Mouse (Mus musculus): ENCODE data around the gene Nfkbid. TPM values are rescaled to one million over a fixed set of nuclear protein-coding genes. Genes with fewer than 3 reads are reported as not detected.

Gene Nfkbid
- polyA plus RNA-seq, 1 experiment, result 34.2 TPM

- WGBS, result 17% methylated on average over 28 of the region's 32 CpGs
- Histone ChIP-seq H3K4me3 (replicated peaks; ENCODE audit: control insufficient read depth, low read depth, low read length) (no peak overlapping the region), H3K27ac (ENCODE audit: control insufficient read depth, insufficient read depth, low read depth, low read length, poor library complexity) (no peak overlapping the region), H3K4me1 (ENCODE audit: control insufficient read depth, insufficient read depth, low read length) (no peaks in the 10 kb centered on the region; the same call in 1 of the 2 replicates)
- TF ChIP-seq POLR2A (IDR thresholded peaks at IDR 0.05; ENCODE audit: borderline replicate concordance, control insufficient read depth, low read depth, low read length), result no peak
- TF ChIP-seq CTCF (IDR thresholded peaks at IDR 0.05; ENCODE audit: control insufficient read depth, insufficient read depth, low read length), result no peak
These were observed 56.2 kb downstream of the Nfkbid start for GRCm38 (mm10) chr7:30477415-30478381.

Other genes with a start within 250 kb of the Nfkbid start
- 6.8 TPM in 1 of 2 replicates, not detected in the other for gene Cox7a1, start 237.6 kb upstream of the Nfkbid start, polyA plus RNA-seq (2011; ENCODE audit: insufficient read depth, insufficient read length, low replicate concordance, missing spikeins)
- gene Capns1, start 222.9 kb upstream of the Nfkbid start, polyA plus RNA-seq (2011; ENCODE audit: insufficient read depth, insufficient read length, low replicate concordance, missing spikeins), result 120 and 171 TPM in 2 replicates
- 41.5 and 50.8 TPM in 2 replicates for gene Polr2i, start 189.8 kb upstream of the Nfkbid start, polyA plus RNA-seq (2011; ENCODE audit: insufficient read depth, insufficient read length, low replicate concordance, missing spikeins)
- 24.0 and 67.8 TPM in 2 replicates for gene Tbcb, start 189.5 kb upstream of the Nfkbid start, polyA plus RNA-seq (2011; ENCODE audit: insufficient read depth, insufficient read length, low replicate concordance, missing spikeins)
- gene Ovol3, start 186.0 kb upstream of the Nfkbid start, polyA plus RNA-seq (2011; ENCODE audit: insufficient read depth, insufficient read length, low replicate concordance, missing spikeins), result not detected in 2 replicates
- gene Thap8, start 141.6 kb upstream of the Nfkbid start, polyA plus RNA-seq (2011; ENCODE audit: insufficient read depth, insufficient read length, low replicate concordance, missing spikeins), result not detected in 2 replicates
- gene Wdr62, start 141.3 kb upstream of the Nfkbid start, polyA plus RNA-seq (2011; ENCODE audit: insufficient read depth, insufficient read length, low replicate concordance, missing spikeins), result 33.7 and 45.3 TPM in 2 replicates
- 3.2 and 3.5 TPM in 2 replicates for gene Clip3, start 130.0 kb upstream of the Nfkbid start, polyA plus RNA-seq (2011; ENCODE audit: insufficient read depth, insufficient read length, low replicate concordance, missing spikeins)
- gene Alkbh6, start 113.0 kb upstream of the Nfkbid start, polyA plus RNA-seq (2011; ENCODE audit: insufficient read depth, insufficient read length, low replicate concordance, missing spikeins), result 11.7 and 23.3 TPM in 2 replicates
- gene Syne4, start 106.9 kb upstream of the Nfkbid start, polyA plus RNA-seq (2011; ENCODE audit: insufficient read depth, insufficient read length, low replicate concordance, missing spikeins), result 1.3 and 8.9 TPM in 2 replicates
- gene E130208F15Rik, start 100.0 kb upstream of the Nfkbid start, polyA plus RNA-seq (2011; ENCODE audit: insufficient read depth, insufficient read length, low replicate concordance, missing spikeins), result 0.56 TPM in 1 of 2 replicates, not detected in the other
- gene Sdhaf1, start 97.8 kb upstream of the Nfkbid start, polyA plus RNA-seq (2011; ENCODE audit: insufficient read depth, insufficient read length, low replicate concordance, missing spikeins), result 6.3 and 10.1 TPM in 2 replicates
- 0.45 and 0.70 TPM in 2 replicates for gene Lrfn3, start 59.0 kb upstream of the Nfkbid start, polyA plus RNA-seq (2011; ENCODE audit: insufficient read depth, insufficient read length, low replicate concordance, missing spikeins)
- 164 and 433 TPM in 2 replicates for gene Tyrobp, start 8.0 kb upstream of the Nfkbid start, polyA plus RNA-seq (2011; ENCODE audit: insufficient read depth, insufficient read length, low replicate concordance, missing spikeins)
- 47.8 and 107 TPM in 2 replicates for gene Hcst, start 1.9 kb upstream of the Nfkbid start, polyA plus RNA-seq (2011; ENCODE audit: insufficient read depth, insufficient read length, low replicate concordance, missing spikeins)
- 6.2 TPM in 1 of 2 replicates, not detected in the other for gene Aplp1, start 23.8 kb downstream of the Nfkbid start, polyA plus RNA-seq (2011; ENCODE audit: insufficient read depth, insufficient read length, low replicate concordance, missing spikeins)
- 0.25 and 4.8 TPM in 2 replicates for gene Kirrel2, start 36.0 kb downstream of the Nfkbid start, polyA plus RNA-seq (2011; ENCODE audit: insufficient read depth, insufficient read length, low replicate concordance, missing spikeins)
- gene Nphs1, start 36.6 kb downstream of the Nfkbid start, polyA plus RNA-seq (2011; ENCODE audit: insufficient read depth, insufficient read length, low replicate concordance, missing spikeins), result 1.5 TPM in 1 of 2 replicates, not detected in the other
- 1.9 and 3.1 TPM in 2 replicates for gene Prodh2, start 71.9 kb downstream of the Nfkbid start, polyA plus RNA-seq (2011; ENCODE audit: insufficient read depth, insufficient read length, low replicate concordance, missing spikeins)
- gene Arhgap33, start 113.3 kb downstream of the Nfkbid start, polyA plus RNA-seq (2011; ENCODE audit: insufficient read depth, insufficient read length, low replicate concordance, missing spikeins), result 45.1 and 61.6 TPM in 2 replicates
- gene Hspb6, start 130.4 kb downstream of the Nfkbid start, polyA plus RNA-seq (2011; ENCODE audit: insufficient read depth, insufficient read length, low replicate concordance, missing spikeins), result 13.1 and 19.0 TPM in 2 replicates
- gene Proser3, start 130.6 kb downstream of the Nfkbid start, polyA plus RNA-seq (2011; ENCODE audit: insufficient read depth, insufficient read length, low replicate concordance, missing spikeins), result 4.2 and 12.8 TPM in 2 replicates
- gene Lin37, start 138.1 kb downstream of the Nfkbid start, polyA plus RNA-seq (2011; ENCODE audit: insufficient read depth, insufficient read length, low replicate concordance, missing spikeins), result 22.2 and 47.7 TPM in 2 replicates
- gene U2af1l4, start 141.6 kb downstream of the Nfkbid start, polyA plus RNA-seq (2011; ENCODE audit: insufficient read depth, insufficient read length, low replicate concordance, missing spikeins), result 28.8 and 71.1 TPM in 2 replicates
- gene Gm49396, start 141.6 kb downstream of the Nfkbid start, polyA plus RNA-seq (2011; ENCODE audit: insufficient read depth, insufficient read length, low replicate concordance, missing spikeins), result 7.6 and 11.0 TPM in 2 replicates
- gene Psenen, start 141.9 kb downstream of the Nfkbid start, polyA plus RNA-seq (2011; ENCODE audit: insufficient read depth, insufficient read length, low replicate concordance, missing spikeins), result 50.7 and 98.9 TPM in 2 replicates
- gene Igflr1, start 143.7 kb downstream of the Nfkbid start, polyA plus RNA-seq (2011; ENCODE audit: insufficient read depth, insufficient read length, low replicate concordance, missing spikeins), result 11.3 and 15.7 TPM in 2 replicates
- 35.5 and 102 TPM in 2 replicates for gene Kmt2b, start 167.0 kb downstream of the Nfkbid start, polyA plus RNA-seq (2011; ENCODE audit: insufficient read depth, insufficient read length, low replicate concordance, missing spikeins)
- gene Zbtb32, start 177.2 kb downstream of the Nfkbid start, polyA plus RNA-seq (2011; ENCODE audit: insufficient read depth, insufficient read length, low replicate concordance, missing spikeins), result 3.1 TPM in 1 of 2 replicates, not detected in the other
- gene Upk1a, start 191.1 kb downstream of the Nfkbid start, polyA plus RNA-seq (2011; ENCODE audit: insufficient read depth, insufficient read length, low replicate concordance, missing spikeins), result 1.4 TPM in 1 of 2 replicates, not detected in the other
- 443 and 613 TPM in 2 replicates for gene Cox6b1, start 204.4 kb downstream of the Nfkbid start, polyA plus RNA-seq (2011; ENCODE audit: insufficient read depth, insufficient read length, low replicate concordance, missing spikeins)
- not detected in 2 replicates for gene Etv2, start 214.1 kb downstream of the Nfkbid start, polyA plus RNA-seq (2011; ENCODE audit: insufficient read depth, insufficient read length, low replicate concordance, missing spikeins)
- 24.9 and 25.2 TPM in 2 replicates for gene Rbm42, start 228.6 kb downstream of the Nfkbid start, polyA plus RNA-seq (2011; ENCODE audit: insufficient read depth, insufficient read length, low replicate concordance, missing spikeins)
- gene Haus5, start 243.3 kb downstream of the Nfkbid start, polyA plus RNA-seq (2011; ENCODE audit: insufficient read depth, insufficient read length, low replicate concordance, missing spikeins), result 19.5 and 32.1 TPM in 2 replicates
- gene Pmis2, start 249.9 kb downstream of the Nfkbid start, polyA plus RNA-seq (2011; ENCODE audit: insufficient read depth, insufficient read length, low replicate concordance, missing spikeins), result not detected in 2 replicates